Mouse (Mus musculus) MEL-GATA-1-ER (cell line): ENCODE results near the gene Sned1.
A peak's percentile ranks its signal among the peaks of the same experiment; 100 is the strongest.
"Not testable (repeated sequence)": the region's sequence is repeated elsewhere in the genome, so short reads cannot be mapped to it uniquely, and the experiment has no call there.

Source experiments
- DNase-seq: peaks from one replicate; pipeline ENCODE4 v3.0.0-alpha.2; 2012; ENCODE audit warnings: low read depth; ENCODE audit errors: extremely low read depth

Sned1 gene

DNA sequence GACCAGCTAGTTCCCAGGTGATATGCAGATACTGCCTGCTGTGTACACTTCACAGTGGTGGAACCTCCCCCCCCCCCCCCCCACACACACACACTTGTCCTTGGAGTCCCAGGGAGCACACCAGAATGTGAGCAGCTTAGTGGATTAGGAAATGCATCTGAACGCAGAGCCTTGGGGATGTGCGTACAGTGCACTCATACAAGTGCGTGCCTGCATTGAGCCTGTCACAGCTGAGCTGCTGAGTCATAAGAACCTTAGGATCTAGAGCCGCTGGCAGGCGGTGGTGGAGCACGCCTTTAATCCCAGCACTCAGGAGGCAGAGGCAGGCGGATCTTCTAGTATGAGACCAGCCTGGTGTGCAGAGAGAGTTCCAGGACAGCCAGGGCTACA lies 7.7 kb upstream of the Sned1 start:
- no peak for DNase-seq

DNA sequence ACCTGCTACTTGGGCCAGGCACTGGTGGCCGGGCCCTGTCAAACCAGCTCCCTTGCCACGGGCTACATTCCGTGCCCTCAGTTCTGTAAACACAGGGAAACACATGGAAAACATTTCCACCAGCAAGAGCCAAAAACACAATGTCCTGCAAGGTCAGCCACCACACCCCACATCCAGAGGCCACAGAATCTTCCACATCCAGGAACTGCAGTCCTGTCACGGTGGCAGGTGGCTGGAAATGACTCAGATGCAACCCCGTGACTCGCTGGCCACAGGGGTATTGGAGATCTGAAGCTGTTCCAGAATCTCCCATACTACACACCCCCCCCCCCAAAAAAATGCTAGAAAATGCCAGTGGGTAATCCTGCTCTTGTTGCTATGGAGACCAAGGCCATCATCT lies 6.4 kb upstream of the Sned1 start:
- DNase-seq = no peak

DNA sequence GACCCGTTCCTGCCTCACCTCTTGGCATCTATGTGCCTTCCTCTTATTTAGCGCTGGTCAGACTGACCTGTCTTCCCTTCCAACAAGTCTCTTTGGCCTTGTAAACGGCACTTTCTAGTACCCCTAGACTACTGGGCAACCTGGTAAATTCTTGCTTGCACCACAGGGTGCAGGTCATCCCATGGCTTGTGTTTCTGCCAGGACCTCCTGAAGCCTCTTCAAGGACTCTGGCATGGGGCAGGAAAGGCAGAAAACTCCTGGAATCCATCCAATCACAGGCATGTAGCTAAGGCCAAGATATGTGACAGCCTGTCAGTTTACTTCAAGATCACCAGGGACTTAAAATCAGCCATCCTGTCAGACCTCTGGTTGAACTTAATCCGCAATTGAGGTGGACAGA lies 6.0 kb upstream of the Sned1 start:
- DNase-seq = no peak

DNA sequence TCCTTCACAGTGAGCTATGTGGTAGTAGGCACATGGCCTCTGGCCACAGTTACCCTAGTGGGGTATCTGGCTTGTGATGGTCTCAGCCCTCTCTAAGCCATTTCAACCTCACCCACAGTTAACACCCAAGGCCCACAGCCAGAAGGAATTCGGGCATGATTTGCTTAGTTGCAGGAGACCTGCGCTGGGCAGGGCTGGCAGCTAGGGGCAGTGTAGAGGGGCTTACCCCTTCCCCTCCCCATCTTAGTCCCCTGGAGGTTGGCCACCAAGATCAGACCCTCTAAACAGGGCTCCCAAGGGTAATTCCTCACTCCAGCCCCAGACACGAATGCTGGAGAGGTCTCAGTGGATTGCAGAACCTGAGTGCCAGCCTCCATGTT lies 894 bp downstream of the Sned1 start:
- no peak for DNase-seq

DNA sequence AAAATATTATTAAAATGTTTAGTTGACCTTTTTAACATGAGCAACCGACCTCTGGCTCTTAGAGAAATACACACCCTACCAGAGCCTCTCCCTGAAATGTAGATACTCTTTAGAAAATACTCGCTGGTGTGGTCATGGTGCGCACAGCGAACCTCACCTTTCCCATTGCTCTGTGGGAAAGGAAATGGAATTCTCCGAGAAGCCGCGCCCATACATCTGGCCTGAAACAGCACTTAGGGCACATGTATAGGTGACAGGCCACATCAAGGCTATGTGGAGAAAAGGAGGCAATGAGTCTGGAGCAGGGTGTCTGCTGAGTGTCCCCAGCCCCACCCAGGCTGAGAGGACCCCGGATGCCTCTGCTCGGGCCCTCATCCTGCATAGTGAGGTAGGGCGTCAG lies 2.0 kb downstream of the Sned1 start:
- DNase-seq = no peak

DNA sequence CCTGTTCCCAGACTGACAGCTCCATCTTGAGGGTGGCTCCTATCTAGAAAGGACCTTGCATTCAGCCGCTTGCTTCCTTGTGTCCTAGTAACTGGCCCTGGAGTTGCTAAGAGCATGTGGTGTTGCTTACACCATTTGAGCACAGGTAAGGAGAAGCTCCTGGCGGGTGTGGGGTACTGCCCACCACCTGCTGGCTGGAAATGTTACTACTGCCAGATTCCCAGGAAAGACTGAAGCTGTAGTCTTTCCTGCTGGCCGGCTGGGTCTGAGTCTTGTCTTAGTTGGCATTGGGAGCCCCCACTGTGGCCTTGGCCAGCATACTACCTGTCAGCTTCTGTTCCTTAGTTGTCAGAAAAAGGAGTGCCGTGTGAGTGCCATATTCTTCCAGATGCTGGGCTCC lies 2.6 kb downstream of the Sned1 start:
- no peak for DNase-seq

DNA sequence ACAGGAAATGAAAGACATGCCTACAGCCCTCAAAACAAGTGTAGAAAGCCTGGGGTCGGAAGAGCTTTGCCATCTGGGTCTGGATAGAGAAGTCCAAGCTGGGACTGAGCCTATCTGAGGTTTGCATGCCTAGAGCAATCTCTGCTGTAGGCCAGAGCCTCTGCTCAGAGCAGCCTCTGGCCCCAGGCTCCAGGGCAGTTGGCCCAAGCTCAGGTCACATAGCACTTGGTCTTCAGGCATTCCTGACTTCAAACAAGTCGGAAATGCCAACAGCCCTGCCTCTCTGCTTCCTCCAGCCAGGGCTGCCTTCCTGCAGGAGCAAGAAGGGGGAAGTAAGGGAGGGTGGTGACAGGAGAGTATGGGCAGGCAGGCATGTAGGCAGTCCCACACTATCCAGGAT lies 10.3 kb downstream of the Sned1 start:
- no peak for DNase-seq

DNA sequence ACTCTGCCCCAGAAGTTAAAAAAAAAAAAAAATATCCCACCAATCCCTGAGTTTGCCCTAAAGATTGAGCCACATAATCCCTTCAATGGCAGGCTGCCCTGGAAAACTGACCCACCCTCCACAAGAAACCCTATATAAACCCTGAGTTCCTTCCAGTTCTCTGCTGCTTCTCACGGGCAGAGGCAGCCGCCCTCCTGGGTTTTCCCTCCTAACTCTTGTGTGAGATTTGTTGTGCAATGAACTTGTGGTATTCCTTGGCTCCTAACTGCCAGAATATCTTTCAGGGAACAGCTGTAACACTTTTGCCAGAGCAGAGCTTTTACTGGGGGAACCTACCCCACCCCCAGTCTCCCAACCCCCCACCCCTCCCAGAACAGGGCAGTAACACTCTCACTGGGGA lies 16.9 kb downstream of the Sned1 start:
- no peak for DNase-seq

DNA sequence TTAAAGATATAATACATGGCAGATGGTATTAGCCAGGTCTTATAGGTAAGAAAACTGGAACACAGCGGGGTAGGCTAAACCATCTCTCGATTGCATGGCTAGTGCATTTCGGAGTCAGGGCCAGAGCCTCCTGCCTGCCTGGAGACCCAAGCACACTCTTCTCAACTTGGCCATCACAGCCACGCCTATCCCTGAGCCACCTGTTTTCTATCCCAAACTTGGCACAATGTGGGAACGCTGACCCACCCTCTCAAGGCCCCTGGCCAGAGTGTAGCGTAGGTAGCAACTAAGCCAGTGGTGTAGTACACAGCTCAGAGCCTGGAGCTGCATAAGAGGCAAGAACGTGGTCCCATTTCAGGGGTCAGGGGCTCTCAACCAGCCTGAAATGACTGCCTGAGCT lies 20.1 kb downstream of the Sned1 start:
- DNase-seq = no peak

DNA sequence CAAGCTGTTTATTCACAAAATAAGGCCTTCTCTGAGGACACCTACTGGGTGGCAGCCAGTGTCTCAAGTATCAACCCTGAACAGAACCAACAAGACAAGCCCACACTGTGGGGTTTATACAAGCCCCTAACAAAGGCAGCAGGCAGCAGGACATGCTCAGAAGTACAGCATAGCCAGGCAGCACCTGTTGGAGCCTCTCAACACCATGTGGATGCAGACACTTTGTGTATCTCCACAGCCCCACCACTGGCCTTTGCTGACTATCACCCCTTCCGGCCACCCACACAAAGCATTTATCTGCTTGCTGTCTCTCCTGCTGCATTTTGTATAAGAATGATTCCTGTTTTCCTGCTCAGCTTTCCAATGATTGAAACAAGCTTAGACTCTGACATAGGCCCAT lies 21.9 kb downstream of the Sned1 start:
- no peak for DNase-seq

DNA sequence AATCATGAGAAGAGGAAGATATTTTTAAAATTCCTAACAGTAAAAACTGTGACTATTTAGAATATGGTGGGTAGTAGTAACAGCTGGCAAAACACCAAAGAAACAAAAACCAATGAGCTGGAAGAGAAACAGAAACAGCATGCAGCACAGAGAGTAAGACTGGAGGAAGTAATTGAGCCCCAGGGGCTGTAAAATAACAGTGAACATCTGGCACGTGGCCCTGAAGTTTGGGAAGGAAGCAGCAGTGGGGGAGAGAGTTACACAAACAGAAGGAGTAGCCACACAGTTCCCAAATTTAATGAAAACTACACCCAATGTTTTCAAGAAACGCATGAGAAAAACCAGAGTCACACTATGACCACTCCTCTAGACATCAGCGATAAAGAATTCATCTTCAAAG lies 31.6 kb downstream of the Sned1 start:
- no peak for DNase-seq

DNA sequence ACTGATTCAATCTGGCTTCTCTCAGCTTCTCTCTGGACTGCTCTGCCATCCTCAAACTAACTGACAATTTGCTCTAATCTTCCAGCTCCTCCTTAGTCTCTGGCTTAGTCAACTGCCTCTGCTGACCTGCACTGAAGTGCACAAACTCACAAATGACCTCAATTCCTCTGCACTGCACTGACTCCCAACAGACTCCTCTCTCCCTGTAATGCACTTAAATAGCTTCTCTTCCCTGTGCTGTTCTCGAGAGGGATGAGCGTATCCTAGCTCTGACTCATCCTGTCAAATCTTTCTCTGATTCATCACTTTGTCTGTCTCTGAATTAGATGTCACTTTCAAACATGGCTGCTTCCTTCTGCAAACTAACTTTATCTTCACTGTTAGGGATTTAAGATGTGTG lies 32.6 kb downstream of the Sned1 start:
- no peak for DNase-seq

DNA sequence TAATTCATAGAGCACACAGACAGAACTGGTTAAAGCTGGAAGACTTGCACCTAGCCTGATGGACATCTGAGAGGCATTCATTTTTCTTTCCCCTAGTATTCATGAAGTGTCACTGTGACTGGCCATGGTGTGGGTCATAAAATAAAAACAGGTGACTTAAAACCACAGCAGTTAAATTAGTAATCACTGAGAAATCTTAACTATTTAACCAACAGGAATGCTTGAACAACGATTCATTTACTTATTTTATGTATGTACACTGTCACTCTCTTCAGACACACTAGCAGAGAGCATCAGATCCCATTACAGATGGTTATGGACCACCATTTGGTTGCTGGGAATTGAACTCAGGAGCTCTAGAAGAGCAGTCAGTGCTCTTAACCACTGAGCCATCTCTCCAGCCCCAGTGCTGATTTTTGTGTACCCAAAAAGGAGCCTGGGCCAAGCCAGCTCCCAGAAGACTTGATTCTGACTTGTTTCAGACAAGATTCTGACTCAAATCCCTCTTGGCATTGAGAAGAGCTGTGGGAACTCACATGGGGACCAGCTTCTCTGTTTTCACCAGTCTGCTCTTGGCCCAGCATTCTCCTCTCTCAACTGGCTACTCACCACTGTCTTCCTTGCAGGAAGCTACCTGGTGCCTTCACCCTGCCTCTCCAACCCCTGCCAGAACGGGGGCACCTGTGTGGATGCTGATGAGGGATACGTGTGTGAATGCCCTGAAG lies 35.0 kb downstream of the Sned1 start:
- no peak for DNase-seq

DNA sequence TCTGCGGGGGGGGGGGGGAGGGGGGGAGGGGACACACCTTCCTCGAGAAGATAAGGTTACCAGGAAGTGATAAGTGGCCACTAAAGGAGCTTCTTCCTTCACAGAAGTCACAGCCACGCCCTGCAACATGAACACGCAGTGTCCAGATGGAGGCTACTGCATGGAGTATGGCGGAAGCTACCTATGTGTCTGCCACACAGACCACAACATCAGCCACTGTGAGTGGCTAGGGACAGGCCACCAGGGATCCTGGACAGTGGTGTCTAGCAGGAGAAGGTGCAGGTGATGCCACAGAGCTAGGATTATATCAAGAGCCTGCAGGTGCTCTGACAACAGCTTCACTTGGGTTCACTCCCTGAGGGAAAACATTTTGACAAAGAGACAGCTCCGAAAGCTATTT lies 36.1 kb downstream of the Sned1 start:
- DNase-seq = no peak

DNA sequence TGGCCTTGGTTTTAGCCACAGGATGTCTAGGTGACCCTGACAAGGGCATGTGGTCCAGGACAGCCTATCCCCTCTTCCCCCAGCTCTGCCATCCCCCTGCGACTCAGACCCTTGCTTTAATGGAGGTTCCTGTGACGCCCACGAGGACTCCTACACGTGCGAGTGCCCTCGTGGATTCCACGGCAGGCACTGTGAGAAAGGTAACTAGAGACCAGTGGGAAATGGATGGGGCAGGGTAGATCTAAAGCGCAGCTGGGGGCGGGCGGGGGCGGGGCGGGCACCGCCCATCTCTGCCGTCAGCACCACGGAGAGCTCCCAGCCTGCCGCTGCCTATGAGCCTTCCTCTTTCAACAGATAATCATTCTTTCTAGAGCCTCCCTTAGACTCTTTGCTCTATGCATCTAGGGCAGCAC lies 36.8 kb downstream of the Sned1 start:
- DNase-seq = peak; percentile 13

DNA sequence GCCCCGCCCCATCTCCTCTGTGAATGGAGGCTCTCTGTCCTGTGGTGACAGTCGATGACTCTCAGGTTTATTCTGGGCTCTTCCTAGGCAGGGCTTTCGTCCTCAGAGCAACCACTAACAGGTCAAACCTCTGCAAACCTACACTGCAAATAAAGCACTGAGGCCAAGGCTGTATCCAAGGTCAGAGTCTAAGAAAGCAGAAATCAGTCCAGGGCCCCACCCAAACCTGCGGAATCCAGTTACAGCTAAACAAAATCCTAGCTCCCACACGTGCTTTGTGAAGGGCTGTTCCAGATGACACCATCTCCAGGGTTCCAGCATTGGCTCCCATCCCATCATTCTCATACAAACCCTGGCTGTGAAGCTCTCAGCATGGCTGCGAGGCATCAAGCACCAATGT lies 39.9 kb downstream of the Sned1 start:
- DNase-seq = no peak

DNA sequence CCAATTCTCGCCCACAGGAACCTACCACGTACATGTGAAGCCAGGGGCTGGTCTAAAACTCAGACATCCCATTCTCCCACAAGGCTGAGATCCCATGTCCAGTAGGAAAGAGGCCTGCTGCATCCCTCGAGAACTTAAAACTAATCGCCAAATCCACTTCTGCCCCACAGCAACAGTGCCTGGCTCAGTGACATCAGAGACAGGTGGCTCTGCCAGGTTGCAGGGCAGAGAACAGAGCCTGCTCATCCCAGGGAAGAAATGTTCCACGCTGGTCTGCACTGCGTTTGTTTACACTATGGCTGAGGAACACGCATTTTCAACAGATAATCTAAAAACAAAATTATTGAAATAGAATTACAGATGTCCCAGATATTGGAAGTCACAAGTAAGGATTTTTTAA lies 41.4 kb downstream of the Sned1 start:
- DNase-seq = no peak

DNA sequence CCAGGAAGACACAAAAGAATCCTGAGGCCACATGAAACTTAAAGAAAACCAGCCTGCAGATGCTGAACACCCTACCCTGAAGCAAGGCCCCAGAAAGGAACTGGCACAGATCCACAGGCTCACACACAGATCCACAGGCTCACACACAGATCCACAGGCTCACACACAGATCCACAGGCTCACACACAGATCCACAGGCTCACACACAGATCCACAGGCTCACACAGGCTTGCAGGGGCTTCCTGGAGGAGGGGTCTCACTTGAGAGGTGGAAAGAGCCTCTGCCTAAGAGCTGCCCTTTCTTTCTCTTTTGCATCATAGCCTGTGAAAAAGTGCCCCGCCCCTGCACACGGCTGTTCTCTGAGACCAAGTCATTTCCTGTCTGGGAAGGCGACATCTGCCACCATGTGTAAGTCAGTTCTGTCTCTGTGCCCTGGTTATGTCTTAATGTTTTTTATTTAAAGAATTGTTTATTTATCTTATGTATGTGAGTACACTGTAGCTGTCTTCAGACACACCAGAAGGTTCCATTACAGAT lies 54.1 kb downstream of the Sned1 start:
- DNase-seq = no peak

DNA sequence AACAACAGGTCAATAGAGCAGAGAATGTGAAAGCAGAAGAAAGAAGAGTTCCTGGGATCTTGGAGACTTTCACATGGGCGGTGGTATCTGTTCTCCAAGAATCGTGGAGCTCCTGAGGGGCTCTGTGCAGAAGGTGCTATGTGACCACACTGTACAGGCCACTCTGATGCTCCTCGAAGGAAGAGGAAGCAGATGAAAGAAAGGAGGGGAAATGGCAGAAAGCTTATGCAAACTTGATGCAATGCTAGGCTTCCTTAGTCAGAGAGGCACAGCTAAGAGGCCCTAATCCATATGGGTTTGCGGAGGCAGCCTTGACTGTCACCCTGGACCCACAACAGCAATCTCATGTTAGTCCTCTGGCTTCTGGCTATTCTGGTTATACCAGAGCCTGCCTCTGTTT lies 55.3 kb downstream of the Sned1 start:
- DNase-seq = no peak

DNA sequence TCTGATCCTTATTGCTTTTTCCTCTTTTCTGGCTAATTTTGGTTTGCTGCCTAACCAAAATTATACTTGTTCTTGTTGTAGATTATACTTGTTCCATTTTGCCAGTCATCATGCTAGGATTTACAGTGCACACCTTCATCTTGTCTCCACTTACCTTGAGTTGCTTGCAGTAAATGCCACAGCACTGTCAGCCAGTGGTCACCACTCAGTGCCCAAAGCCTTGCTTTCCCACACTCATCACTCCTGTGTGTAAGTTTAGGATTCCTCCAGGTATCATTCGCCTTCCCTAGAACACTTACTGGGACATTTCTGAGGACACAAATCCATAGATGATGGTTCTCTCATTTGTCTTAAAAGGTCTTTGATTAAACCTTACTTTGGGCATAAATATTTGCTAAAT lies 56.0 kb downstream of the Sned1 start:
- DNase-seq = no peak

DNA sequence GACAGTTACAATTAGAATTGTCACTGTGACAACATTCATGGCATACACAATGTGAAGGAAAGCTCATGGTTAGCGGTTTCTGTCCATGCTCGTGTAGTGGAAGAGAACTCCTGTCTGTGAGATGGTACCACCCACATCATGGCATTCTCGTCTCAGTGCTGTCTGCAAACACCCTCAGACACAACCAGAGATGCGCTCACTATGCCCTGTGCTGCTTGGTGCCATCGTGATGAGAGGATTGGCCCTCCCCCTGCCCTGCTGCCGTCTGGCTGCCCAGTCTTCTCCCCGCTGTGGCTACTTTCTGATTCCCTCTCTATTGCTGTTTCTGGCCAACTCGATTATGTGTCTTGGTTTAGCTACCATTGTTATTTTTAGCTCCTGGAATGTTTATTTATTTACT lies 56.4 kb downstream of the Sned1 start:
- DNase-seq = no peak

DNA sequence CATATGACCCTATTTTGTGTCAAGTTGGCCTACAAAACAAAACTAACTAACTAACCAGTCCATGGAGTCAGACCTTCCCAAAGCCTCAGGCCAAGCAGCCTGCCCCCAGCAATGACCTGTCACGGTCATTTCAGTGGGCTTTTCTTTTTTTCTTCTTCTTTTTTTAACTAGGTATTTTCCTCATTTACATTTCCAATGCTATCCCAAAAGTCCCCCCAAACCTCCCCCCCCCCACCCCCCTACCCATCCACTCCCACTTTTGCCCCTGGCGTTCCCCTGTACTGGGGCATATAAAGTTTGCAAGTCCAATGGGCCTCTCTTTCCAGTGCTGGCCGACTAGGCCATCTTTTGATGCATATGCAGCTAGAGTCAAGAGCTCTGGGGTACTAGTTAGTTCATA lies 58.9 kb downstream of the Sned1 start:
- not testable (repeated sequence) for DNase-seq

DNA sequence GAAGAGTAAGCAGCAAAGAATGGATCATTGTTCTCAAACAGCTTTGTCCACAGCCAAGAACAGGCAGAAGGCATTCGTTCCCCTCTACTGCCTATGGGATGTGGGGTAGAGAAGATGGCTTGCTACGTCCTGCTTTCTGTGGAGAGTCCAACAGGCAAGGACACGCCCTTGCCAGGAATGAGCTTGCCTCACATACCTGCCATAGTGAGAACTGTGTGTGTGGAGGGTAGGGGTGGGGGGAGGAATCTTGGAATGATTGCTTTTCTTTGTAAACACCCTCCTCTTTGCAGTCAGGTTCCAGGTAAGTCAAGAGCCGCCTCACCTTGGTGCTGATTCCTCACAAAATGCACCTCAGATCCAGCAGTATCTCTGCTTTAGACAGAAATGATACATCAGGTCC lies 64.2 kb downstream of the Sned1 start:
- DNase-seq = no peak

DNA sequence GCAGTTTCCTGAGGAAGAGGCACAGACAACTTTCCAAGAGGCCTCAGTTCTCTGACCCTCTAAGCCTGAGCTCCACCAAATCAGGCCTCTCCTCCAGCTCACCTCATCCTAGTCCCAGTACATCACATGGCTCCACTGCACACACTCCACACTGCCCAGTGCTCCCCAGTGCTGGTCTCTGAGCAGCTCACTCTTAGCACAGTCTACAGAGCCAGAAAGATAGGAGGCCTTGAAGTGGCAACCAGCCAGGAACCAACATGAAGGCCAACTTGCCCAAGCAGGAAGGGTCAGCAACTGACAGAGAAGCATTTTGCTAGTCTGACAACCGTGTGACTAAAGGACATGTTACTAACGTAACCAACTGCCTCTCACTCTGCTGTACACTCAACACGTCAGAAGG lies 64.9 kb downstream of the Sned1 start:
- no peak for DNase-seq
